Mouse (Mus musculus) midbrain, embryonic 15.5 days (tissue): ENCODE data around the gene Atp5b. TPM values are rescaled to one million over a fixed set of nuclear protein-coding genes. Genes with fewer than 3 reads are reported as not detected.

Source experiments
- ATAC-seq: fragments of 200-750 bp; cut with Nextera tagmentation; replicated peaks from 2 replicates; pipeline ENCODE4 v1.8.0; 2017; ENCODE audit warnings: moderate TSS enrichment
- H3K27ac ChIP-seq: fragments of 300-500 bp; sonication (generic); 2 replicates; pipeline ENCODE4 v1.5.1; 2015; ENCODE audit warnings: mild to moderate bottlenecking, inconsistent platforms
- H3K27me3 ChIP-seq: fragments of 300-500 bp; sonication (generic); replicated peaks from 2 replicates; pipeline ENCODE4 v1.6.1; 2015; ENCODE audit warnings: inconsistent platforms
- H3K36me3 ChIP-seq: fragments of 300-500 bp; sonication (generic); replicated peaks from 2 replicates; pipeline ENCODE4 v1.6.1; 2015; ENCODE audit warnings: inconsistent platforms
- H3K4me1 ChIP-seq: fragments of 300-500 bp; sonication (generic); 2 replicates; pipeline ENCODE4 v1.6.1; 2015; ENCODE audit warnings: inconsistent platforms
- H3K4me2 ChIP-seq: fragments of 300-500 bp; sonication (generic); 2 replicates; pipeline ENCODE4 v1.6.1; 2015; ENCODE audit warnings: inconsistent platforms, mild to moderate bottlenecking, moderate library complexity
- H3K4me3 ChIP-seq: fragments of 300-500 bp; sonication (generic); 2 replicates; pipeline ENCODE4 v1.5.1; 2015; ENCODE audit warnings: mild to moderate bottlenecking, inconsistent platforms
- H3K9ac ChIP-seq: fragments of 300-500 bp; sonication (generic); 2 replicates; pipeline ENCODE4 v1.6.1; 2015; ENCODE audit warnings: mild to moderate bottlenecking, inconsistent platforms
- H3K9me3 ChIP-seq: fragments of 300-500 bp; sonication (generic); 2 replicates; pipeline ENCODE4 v1.6.1; 2016; ENCODE audit warnings: inconsistent platforms
- WGBS: fragments of 180-500 bp; shearing (Covaris S2); methylation state at CpG from one replicate; pipeline ENCODE4 v1.1.7; 2015; ENCODE audit warnings: mixed read lengths; 5-methylcytosine and 5-hydroxymethylcytosine counted together
- polyA plus RNA-seq: library from polyadenylated mRNA; unstranded; fragments of >200 nt; fragmentation: Nextera tagmentation; extraction: Ambion mirVana; gene quantifications from 2 replicates; pipeline ENCODE4 v1.2.1, GENCODE M21; 2015

Gene Atp5b
- 2,030 and 2,053 TPM in 2 replicates for polyA plus RNA-seq

DNA sequence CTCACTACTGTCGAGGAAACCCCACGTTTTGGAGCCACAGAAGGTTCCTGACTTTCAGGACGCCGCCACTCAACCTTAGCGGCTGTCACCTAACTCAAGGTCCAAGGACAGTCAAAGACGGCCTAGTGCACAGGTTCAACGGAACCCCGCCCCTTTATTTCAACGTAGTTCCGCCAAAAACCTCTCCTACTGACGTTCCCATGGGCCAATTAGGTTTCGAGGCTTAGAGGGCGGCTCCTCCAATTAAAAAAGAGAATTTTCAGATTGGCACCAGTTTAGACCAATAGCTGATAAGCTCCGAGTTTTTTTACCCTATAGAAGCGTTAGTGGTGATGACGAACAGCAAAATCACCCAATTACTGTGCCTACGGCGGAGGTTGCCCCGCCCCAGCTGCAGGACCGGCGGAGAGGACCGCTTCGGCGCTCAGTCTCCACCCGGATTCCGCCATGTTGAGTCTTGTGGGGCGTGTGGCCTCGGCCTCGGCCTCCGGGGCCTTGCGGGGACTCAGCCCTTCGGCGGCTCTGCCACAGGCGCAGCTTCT lies at the start of gene Atp5b:
TSS of gene Atp5b (plus strand) at position 394 of the 542 bp plus-strand sequence.
- Histone ChIP-seq H3K9me3 (no peaks in the 10 kb centered on the region), H3K4me1 (peaks cover 31% of the 10 kb centered on the region)
- ATAC-seq = peak; percentile 99

DNA sequence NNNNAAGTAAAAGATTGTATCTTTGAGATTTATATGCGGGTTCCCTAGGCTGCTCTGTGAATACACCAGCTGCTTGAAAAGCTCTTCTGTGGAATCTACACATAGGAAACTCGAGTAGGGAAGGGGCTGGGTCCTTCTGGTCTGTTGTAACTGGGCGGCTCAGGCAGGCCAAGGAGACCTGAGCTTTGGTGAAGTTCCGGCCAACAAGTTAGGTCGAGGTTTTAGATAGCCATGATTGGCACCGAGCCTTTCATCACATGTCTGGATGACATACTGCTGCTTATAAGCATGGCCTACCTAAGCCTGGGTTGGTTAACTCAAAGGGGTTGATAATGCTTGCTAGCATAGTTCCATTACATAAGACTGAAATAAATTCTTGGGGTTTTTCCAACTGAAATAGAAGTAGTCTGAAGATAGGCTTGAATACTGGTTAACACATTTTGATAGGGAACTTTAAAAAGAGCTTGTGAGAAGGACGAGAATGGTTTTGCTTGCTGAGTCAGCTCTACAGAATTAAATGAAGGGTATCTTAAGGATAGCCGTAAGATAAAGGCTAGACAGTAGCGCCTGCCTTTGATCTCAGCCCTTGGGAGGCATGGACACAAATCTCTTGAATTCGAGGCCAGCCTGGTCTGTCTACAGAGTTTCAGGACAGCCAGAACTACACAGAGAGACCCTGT lies 46.2 kb upstream of the Atp5b start:
- H3K9ac ChIP-seq = peak overlapping the region; percentile 90
- 0 out of 2 replicates have a peak overlapping the region, but pooled peaks have one; percentile 93 for H3K27ac ChIP-seq
- peak overlapping the region; percentile 91 for H3K4me2 ChIP-seq
- 4% methylated on average over 10 of the region's 10 CpGs for WGBS
- H3K9me3 ChIP-seq = no peaks in the 10 kb centered on the region
- ATAC-seq = no peak
- H3K4me3 ChIP-seq = peak overlapping the region; percentile 86
- no peaks in the 10 kb centered on the region for H3K27me3 ChIP-seq
- H3K36me3 ChIP-seq = peaks cover 17% of the 10 kb centered on the region; the same call in 1 of the 2 replicates
- H3K4me1 ChIP-seq = peaks cover 35% of the 10 kb centered on the region

More for the DNA sequence above, at the start of gene Atp5b:
- H3K27ac ChIP-seq = peak within 1 kb of the TSS; percentile 91
- H3K9ac ChIP-seq = peak within 1 kb of the TSS; percentile 84
- peak within 1 kb of the TSS; percentile 70 for H3K4me3 ChIP-seq
- peak within 1 kb of the TSS; percentile 78 for H3K4me2 ChIP-seq
- peaks cover 27% of the 10 kb centered on the region for H3K36me3 ChIP-seq
- WGBS = under 1% methylated on average over 34 of the region's 34 CpGs
- no peaks in the 10 kb centered on the region for H3K27me3 ChIP-seq

DNA sequence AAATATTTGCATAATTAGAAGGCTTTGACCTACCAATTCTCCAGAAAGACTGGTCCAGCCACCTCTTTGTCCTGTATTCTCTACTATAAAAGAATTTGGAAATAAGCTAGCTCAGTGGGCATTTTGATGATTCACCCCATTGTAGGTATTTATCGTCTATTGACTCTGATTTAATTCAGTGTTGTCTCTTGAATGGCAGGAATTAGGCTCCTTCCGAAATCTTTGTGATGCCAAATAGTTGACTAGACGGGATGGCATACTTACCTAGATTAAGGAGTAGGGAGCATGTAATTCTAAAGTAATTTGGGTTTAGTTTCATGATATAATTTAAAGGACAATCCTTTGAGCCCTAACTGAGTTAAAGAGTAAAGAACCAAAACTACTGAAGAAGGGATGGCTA lies 45.2 kb upstream of the Atp5b start:
- WGBS = 44% methylated on average over 3 of the region's 3 CpGs

DNA sequence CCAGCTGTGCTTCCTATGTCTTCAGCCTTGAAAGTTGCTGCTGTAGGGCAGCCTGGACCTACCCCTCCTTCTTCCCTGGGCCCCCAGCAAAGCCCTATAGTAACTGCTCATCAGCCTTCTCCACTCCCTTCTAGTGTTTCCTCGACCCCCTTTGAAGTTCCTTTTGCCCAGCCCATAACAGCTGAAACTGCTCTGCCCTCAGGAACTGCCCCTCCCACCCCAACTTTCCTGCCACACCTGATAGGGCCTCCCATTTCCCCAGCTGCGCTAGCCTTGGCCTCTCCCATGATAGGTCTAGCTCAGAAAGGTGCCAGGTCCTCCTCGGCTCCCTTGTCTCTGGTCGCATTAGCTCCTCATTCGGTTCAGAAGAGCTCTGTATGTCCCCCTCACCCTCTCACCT lies 43.9 kb upstream of the Atp5b start:
- H3K9ac ChIP-seq = no peak overlapping the region
- peaks cover 37% of the 10 kb centered on the region for H3K4me1 ChIP-seq
- no peaks in the 10 kb centered on the region for H3K9me3 ChIP-seq
- 74% methylated on average over 5 of the region's 5 CpGs for WGBS
- peaks cover 19% of the 10 kb centered on the region; the same call in 1 of the 2 replicates for H3K36me3 ChIP-seq
- H3K4me2 ChIP-seq = no peak overlapping the region
- H3K4me3 ChIP-seq = no peak overlapping the region
- no peak overlapping the region for H3K27ac ChIP-seq
- H3K27me3 ChIP-seq = no peaks in the 10 kb centered on the region
- no peak for ATAC-seq

More for the DNA sequence above, 45.2 kb upstream of the Atp5b start:
- H3K4me1 ChIP-seq = peaks cover 35% of the 10 kb centered on the region
- no peaks in the 10 kb centered on the region for H3K27me3 ChIP-seq
- no peak overlapping the region for H3K4me3 ChIP-seq
- no peaks in the 10 kb centered on the region for H3K9me3 ChIP-seq
- no peak overlapping the region for H3K27ac ChIP-seq
- peaks cover 17% of the 10 kb centered on the region; the same call in 1 of the 2 replicates for H3K36me3 ChIP-seq
- peak overlapping the region; percentile 17 for H3K4me2 ChIP-seq
- H3K9ac ChIP-seq = no peak overlapping the region
- no peak for ATAC-seq

DNA sequence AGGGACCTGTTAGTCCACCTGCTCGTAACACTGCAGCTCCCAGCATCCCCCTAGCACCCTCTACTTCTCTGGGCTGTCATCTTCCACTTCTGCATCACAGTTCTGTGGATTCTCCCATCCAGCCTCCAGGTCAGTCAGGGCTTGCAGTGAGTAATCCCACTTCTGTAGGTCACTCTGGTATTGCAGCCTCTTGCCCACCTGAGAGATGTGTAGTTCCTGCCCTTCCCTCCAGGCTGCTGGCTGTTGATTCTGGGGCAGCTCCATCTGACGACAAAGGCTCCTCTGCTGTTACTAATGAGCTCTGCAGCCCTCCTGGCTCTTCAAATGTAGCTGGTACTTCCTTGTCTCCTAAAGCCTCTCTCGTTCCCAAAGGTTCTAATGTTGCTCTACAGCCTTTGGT lies 43.2 kb upstream of the Atp5b start:
- Histone ChIP-seq H3K4me3 (no peak overlapping the region), H3K9ac (no peak overlapping the region), H3K4me1 (peaks cover 35% of the 10 kb centered on the region), H3K9me3 (no peaks in the 10 kb centered on the region), H3K27ac (no peak overlapping the region), H3K4me2 (no peak overlapping the region), H3K27me3 (no peaks in the 10 kb centered on the region), H3K36me3 (peaks cover 19% of the 10 kb centered on the region; the same call in 1 of the 2 replicates)
- ATAC-seq = no peak
- 87% methylated on average over 3 of the region's 3 CpGs for WGBS

DNA sequence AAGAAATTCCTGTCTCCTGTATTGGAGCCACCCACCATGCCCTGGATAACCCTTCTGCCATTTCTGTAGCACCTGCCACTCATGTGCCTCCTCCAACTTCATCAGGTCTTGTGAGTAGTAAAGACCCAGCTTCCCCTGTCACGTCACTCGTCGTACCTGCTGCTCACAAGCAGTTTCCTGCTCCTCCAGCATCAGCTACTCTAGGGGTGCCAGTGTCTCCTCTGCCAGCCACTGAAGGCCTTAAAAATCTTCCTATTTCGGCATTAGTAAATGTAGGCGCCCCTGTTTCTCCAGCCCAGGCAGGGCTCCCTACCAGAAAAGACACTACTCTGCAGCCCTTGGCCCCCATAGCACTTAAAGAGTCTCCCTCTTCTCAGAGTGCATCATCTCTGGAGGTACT lies 42.8 kb upstream of the Atp5b start:
- Histone ChIP-seq H3K9me3 (no peaks in the 10 kb centered on the region), H3K4me3 (no peak overlapping the region), H3K9ac (no peak overlapping the region), H3K4me1 (peaks cover 34% of the 10 kb centered on the region), H3K27me3 (no peaks in the 10 kb centered on the region), H3K27ac (no peak overlapping the region), H3K4me2 (no peak overlapping the region), H3K36me3 (peaks cover 19% of the 10 kb centered on the region; the same call in 1 of the 2 replicates)
- no peak for ATAC-seq
- WGBS = 93% methylated on average over 5 of the region's 5 CpGs

DNA sequence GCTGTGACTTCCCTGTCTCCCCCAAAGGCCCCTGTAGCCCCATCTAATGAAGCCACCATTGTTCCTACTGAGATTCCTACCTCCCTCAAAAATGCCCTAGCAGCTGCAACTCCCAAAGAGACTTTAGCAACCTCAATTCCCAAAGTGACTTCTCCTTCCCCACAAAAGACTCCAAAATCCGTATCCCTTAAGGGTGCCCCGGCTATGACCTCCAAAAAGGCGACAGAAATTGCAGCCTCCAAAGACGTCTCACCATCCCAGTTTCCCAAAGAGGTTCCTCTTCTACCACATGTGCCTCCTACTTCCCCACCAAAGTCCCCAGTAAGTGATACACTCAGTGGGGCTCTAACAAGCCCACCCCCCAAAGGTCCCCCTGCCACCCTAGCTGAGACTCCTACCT lies 41.4 kb upstream of the Atp5b start:
- H3K4me3 ChIP-seq = no peak overlapping the region
- H3K36me3 ChIP-seq = peaks cover 27% of the 10 kb centered on the region; the same call in 1 of the 2 replicates
- no peak for ATAC-seq
- H3K4me1 ChIP-seq = peaks cover 33% of the 10 kb centered on the region
- H3K9me3 ChIP-seq = no peaks in the 10 kb centered on the region
- no peak overlapping the region for H3K9ac ChIP-seq
- 83% methylated on average over 4 of the region's 4 CpGs for WGBS
- no peak overlapping the region for H3K4me2 ChIP-seq
- no peaks in the 10 kb centered on the region for H3K27me3 ChIP-seq
- no peak overlapping the region for H3K27ac ChIP-seq

DNA sequence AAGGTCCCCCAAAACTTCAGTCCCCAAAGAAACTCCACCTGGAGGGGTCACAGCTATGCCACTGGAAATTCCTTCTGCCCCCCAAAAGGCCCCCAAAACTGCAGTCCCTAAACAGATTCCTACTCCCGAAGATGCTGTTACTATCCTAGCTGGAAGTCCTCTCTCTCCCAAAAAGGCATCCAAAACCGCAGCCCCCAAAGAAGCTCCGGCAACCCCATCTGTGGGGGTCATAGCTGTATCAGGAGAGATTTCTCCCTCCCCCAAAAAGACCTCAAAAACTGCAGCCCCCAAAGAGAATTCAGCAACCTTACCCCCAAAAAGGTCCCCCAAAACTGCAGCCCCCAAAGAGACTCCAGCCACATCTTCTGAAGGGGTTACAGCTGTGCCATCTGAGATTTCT lies 40.6 kb upstream of the Atp5b start:
- no peak overlapping the region for H3K4me3 ChIP-seq
- H3K36me3 ChIP-seq = peaks cover 30% of the 10 kb centered on the region
- H3K27ac ChIP-seq = no peak overlapping the region

DNA sequence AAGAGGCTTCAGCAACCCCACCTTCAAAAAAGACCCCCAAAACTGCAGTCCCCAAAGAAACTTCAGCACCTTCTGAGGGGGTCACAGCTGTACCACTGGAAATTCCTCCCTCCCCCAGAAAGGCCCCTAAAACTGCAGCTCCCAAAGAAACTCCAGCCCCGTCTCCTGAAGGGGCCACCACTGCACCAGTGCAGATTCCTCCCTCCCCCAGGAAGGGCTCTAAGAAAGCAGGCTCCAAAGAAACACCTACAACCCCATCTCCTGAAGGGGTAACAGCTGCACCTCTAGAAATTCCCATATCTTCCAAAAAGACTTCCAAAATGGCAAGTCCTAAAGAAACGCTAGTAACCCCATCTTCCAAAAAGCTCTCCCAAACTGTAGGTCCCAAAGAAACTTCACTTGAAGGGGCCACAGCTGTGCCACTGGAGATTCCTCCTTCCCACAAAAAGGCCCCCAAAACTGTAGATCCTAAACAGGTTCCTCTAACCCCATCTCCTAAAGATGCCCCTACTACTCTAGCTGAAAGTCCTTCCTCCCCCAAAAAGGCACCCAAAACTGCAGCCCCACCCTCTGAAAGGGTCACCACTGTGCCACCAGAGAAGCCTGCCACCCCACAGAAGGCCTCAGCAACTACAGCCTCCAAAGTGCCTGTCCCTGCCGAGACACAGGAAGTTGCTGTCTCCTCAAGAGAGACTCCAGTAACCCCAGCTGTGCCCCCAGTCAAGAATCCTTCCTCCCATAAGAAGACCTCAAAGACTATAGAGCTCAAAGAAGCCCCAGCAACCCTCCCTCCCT lies 39.8 kb upstream of the Atp5b start:
- no peak overlapping the region for H3K27ac ChIP-seq
- H3K27me3 ChIP-seq = no peaks in the 10 kb centered on the region
- peaks cover 18% of the 10 kb centered on the region for H3K4me1 ChIP-seq
- 63% methylated on average over 3 of the region's 3 CpGs for WGBS
- peaks cover 38% of the 10 kb centered on the region for H3K36me3 ChIP-seq
- no peak for ATAC-seq
- no peak overlapping the region for H3K9ac ChIP-seq
- H3K4me3 ChIP-seq = no peak overlapping the region
- H3K4me2 ChIP-seq = no peak overlapping the region
- H3K9me3 ChIP-seq = no peaks in the 10 kb centered on the region

More for the DNA sequence above, 40.6 kb upstream of the Atp5b start:
- H3K4me2 ChIP-seq = no peak overlapping the region
- no peaks in the 10 kb centered on the region for H3K9me3 ChIP-seq
- H3K4me1 ChIP-seq = peaks cover 25% of the 10 kb centered on the region
- 88% methylated on average over 3 of the region's 3 CpGs for WGBS
- H3K27me3 ChIP-seq = no peaks in the 10 kb centered on the region
- ATAC-seq = no peak
- no peak overlapping the region for H3K9ac ChIP-seq

DNA sequence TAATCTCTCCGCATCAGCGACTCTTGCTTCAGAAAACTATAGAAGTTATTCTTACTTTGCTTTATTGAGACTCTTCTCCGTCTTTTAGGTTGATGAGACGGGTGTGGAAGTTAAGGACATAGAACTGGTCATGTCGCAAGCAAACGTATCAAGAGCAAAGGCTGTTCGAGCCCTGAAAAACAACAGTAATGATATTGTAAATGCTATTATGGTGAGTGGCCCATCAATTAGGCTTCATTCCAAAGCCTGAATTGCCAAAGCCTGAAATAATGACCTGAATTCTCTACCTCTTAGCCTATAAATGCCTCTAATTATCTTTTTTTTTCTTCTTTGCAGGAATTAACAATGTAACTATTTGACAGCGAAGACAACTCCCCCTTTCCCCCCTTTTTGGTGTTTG lies 34.9 kb upstream of the Atp5b start:
- Histone ChIP-seq H3K4me3 (no peak overlapping the region), H3K4me2 (no peak overlapping the region), H3K9ac (no peak overlapping the region), H3K27ac (no peak overlapping the region), H3K27me3 (no peaks in the 10 kb centered on the region), H3K9me3 (no peaks in the 10 kb centered on the region), H3K4me1 (peaks cover 6% of the 10 kb centered on the region; the same call in 1 of the 2 replicates), H3K36me3 (peaks cover 48% of the 10 kb centered on the region)
- no peak for ATAC-seq
- 94% methylated on average over 8 of the region's 8 CpGs for WGBS

DNA sequence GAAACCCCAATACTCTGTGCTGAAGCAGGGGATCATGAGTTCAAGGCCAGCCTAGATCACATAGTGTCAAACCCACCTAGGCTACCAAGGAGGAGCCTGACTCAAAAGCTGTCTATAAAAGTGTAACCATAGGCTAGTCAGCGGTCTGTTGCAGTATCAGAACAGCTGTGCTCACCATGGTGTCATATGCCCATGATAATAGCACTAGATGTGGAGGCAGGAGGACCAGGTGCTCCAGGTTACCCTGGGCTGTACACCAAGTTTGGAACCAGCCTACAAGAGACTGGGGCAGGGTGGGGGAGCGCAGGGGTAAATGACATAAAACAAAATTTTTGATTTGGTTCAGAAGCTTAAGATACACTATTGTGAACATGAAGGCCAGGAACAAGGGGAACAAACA lies 33.3 kb upstream of the Atp5b start:
- Histone ChIP-seq H3K36me3 (peaks cover 46% of the 10 kb centered on the region), H3K9ac (no peak overlapping the region), H3K27ac (no peak overlapping the region), H3K9me3 (no peaks in the 10 kb centered on the region), H3K4me3 (no peak overlapping the region), H3K4me2 (no peak overlapping the region), H3K27me3 (no peaks in the 10 kb centered on the region), H3K4me1 (0 out of 2 replicates have a peak, but pooled peaks cover 2% of the 10 kb centered on the region)
- no peak for ATAC-seq
- 96% methylated on average over 2 of the region's 2 CpGs for WGBS

DNA sequence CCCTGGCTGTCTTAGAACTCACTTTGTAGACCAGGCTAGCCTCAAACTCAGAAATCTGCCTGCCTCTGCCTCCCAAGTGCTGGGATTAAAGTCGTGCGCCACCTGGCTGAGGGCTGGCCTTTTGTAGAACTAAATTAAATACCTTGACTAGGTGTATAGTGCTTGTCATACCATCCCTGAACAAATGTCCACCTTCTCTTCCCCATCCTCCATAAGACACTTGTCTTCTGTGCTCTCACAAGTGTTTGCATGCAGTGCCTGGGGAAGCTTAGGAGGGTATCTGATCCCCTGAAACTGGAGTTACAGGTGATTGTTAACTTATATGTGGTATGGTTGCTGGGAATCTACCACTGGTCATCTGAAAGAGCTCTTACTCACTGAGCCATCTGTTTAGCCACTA lies 32.7 kb upstream of the Atp5b start:
- H3K27me3 ChIP-seq = no peaks in the 10 kb centered on the region
- H3K4me2 ChIP-seq = no peak overlapping the region
- no peaks in the 10 kb centered on the region for H3K9me3 ChIP-seq
- 96% methylated on average over 2 of the region's 2 CpGs for WGBS
- H3K36me3 ChIP-seq = peaks cover 46% of the 10 kb centered on the region
- no peak for ATAC-seq
- H3K4me3 ChIP-seq = no peak overlapping the region
- no peak overlapping the region for H3K27ac ChIP-seq
- no peak overlapping the region for H3K9ac ChIP-seq
- H3K4me1 ChIP-seq = no peaks in the 10 kb centered on the region
